Mouse (Mus musculus): Measurements from ENCODE around the gene Prrt4.

Prrt4 gene

GRCm38 (mm10) chr6:29160786-29161185 lies 18.6 kb downstream of the Prrt4 start:
- in situ Hi-C loops (cut with MboI, MseI), result no loop called here

DNA sequence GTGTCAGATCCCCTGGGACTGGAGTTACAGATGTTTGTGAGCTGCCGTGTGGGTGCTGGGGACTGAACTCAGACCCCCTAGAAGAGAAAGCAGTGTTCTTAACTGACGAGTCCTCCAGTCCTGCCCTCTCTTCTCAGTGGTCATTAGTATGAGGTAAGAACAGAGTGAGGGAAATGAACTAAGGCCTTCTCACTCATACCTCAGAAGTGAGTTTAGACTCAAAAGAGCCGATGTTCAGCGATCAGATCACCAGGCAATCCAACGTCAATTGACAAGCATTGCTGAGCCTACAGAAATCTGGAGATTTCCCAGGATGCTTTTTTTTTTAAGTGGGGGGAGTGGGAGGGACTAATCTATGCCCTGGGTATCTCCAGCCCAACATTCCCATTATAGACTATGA lies 23.1 kb downstream of the Prrt4 start:
- in situ Hi-C loops (cut with MboI, MseI), result no loop called here

GRCm38 (mm10) chr6:29150001-29150400 lies 29.4 kb downstream of the Prrt4 start:
- in situ Hi-C loops (cut with MboI, MseI), result no loop called here

DNA sequence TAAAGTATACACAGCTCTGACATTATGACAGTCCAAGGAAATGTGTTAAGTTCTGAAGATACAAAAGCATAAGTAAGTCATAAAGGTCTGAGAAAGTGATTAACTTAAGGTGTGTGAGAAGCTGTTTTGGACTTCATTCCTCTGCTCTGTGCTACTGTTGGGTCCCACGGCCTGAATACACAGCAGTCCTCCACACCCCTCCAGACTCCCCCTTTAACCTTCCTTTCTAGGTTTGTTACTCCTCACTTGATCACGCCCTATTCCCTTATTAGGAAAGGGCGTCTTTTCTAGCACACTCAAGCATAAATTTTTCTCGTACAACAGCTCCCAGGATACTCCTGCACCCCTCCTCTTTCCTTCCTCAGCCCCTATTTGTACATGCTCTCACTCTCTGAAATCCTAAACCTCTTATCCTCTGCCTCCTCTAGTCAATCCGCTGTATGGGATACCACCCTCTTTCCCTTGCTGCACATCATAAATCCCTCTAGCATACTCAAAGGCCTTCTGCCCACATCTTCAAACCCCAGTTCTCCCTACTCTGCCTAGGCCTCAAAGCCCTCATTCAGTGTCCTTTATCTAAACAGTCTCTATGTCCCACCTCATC lies 31.9 kb downstream of the Prrt4 start:
- in situ Hi-C loops (cut with MboI, MseI), result no loop called here

DNA sequence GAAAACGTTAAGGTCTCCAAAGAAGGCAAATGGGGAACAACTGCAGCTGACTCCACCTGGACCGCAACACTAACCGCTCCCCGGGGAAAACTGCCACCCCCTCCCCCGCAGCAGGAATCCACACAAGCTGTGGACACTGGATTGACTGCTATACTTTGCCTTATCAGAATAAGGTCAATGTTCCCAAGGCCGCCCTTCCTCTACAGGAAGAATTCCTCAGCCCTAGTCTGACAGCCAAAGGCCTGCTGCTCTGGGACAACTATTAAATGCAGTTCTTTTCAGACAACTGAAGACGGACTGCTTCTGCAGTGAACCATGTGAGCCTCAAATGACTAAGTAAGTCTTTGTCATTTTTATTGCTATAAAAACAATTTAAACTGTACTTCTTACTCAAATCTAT lies 32.7 kb downstream of the Prrt4 start:
- in situ Hi-C loops (cut with MboI, MseI), result no loop called here

GRCm38 (mm10) chr6:29145456-29146307 lies 33.7 kb downstream of the Prrt4 start:
- in situ Hi-C loops (cut with MboI, MseI), result no loop called here

- in situ Hi-C loops (cut with MboI, MseI), result no loop called here
Measured at GRCm38 (mm10) chr6:29144971-29145370, 34.4 kb downstream of the Prrt4 start.

- in situ Hi-C loops (cut with MboI, MseI), result no loop called here
Measured at GRCm38 (mm10) chr6:29143608-29144007, 35.8 kb downstream of the Prrt4 start.

- in situ Hi-C loops (cut with MboI, MseI), result no loop called here
Measured at GRCm38 (mm10) chr6:29137441-29137840, 41.9 kb downstream of the Prrt4 start.

DNA sequence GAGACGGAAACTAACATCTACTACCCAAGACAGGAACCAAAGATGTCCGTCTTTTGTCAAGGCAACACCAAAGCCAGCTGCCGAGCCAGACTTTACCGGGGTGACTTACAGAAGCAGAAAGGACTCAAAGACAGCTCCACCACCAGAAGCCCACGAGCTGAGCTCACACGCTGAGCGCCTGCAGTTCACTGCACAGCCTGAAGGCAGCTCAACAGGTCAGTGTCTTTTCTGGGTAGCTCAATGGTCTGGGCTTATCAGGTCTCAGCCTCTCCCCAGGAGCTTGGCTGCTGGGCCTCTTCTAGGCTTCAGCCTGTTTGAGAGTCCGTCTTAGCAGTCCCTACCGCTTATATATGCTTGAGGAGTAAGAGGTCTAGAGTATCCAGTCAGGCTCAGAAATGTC lies 46.3 kb downstream of the Prrt4 start:
- in situ Hi-C loops (cut with MboI, MseI), result no loop called here

- in situ Hi-C loops (cut with MboI, MseI), result loop anchor here in 1 of 2 experiments (10.0 kb wide), 1 partner anchor 582 kb away; no protein-coding TSS in a partner anchor
Measured at GRCm38 (mm10) chr6:29126878-29127426, 52.4 kb downstream of the Prrt4 start.

GRCm38 (mm10) chr6:29119990-29120389 lies 59.4 kb downstream of the Prrt4 start:
- in situ Hi-C loops (cut with MboI, MseI), result loop anchor here in 1 of 2 experiments (10.0 kb wide), 1 partner anchor 575 kb away; no protein-coding TSS in a partner anchor
